Mouse (Mus musculus) liver, embryonic 14.5 days (tissue): ENCODE measurements around the gene Prkaa2. TPM values are rescaled to one million over a fixed set of nuclear protein-coding genes. Genes with fewer than 3 reads are reported as not detected.

ENCODE experiments used
- ATAC-seq: fragments of 200-750 bp; cut with Nextera tagmentation; 2 replicates; pipeline ENCODE4 v1.8.0; 2017; ENCODE audit warnings: moderate number of reproducible peaks, mild to moderate bottlenecking, moderate library complexity; ENCODE audit not compliant: insufficient read depth
- DNase-seq, 3 experiments: peaks; one replicate each; pipeline ENCODE4 v3.0.0-alpha.2; 2012 to 2013; ENCODE audit warnings: low read depth in 3 of 3, low spot score in 3 of 3
- H3K27ac ChIP-seq: fragments of 300-500 bp; sonication (generic); 2 replicates; pipeline ENCODE4 v1.5.1; 2014; ENCODE audit warnings: moderate library complexity, mild to moderate bottlenecking, control low read depth, inconsistent platforms
- H3K27me3 ChIP-seq: fragments of 300-500 bp; sonication (generic); 2 replicates; pipeline ENCODE4 v1.6.1; 2014; ENCODE audit warnings: mild to moderate bottlenecking, low read length, moderate library complexity; ENCODE audit not compliant: control insufficient read depth, insufficient read depth
- H3K36me3 ChIP-seq: fragments of 300-500 bp; sonication (generic); replicated peaks from 2 replicates; pipeline ENCODE4 v1.6.1; 2014; ENCODE audit warnings: low read depth; ENCODE audit not compliant: control insufficient read depth, insufficient read depth
- H3K4me1 ChIP-seq, 2 experiments: fragments of 200-500 bp in 1 of 2; fragments of 300-500 bp in 1 of 2; sonication (generic) in 1 of 2; replicated peaks; 2 replicates each; pipeline ENCODE4 v1.6.1; 2012 to 2014; ENCODE audit warnings: antibody characterized with exemption in 1 of 2, inconsistent platforms in 1 of 2, low read length in 1 of 2; ENCODE audit not compliant: control insufficient read depth in 2 of 2, insufficient read depth in 2 of 2
- H3K4me2 ChIP-seq: fragments of 300-500 bp; sonication (generic); 2 replicates; pipeline ENCODE4 v1.6.1; 2014; ENCODE audit warnings: low read depth, mild to moderate bottlenecking, control low read depth, moderate library complexity
- H3K4me3 ChIP-seq, 2 experiments: fragments of 200-500 bp in 1 of 2; fragments of 300-500 bp in 1 of 2; sonication (generic) in 1 of 2; 2 replicates each; pipeline ENCODE4 v1.5.1; 2012 to 2014; ENCODE audit warnings: low read depth in 2 of 2, low read length in 2 of 2, mild to moderate bottlenecking in 2 of 2, control low read depth in 1 of 2, inconsistent platforms in 1 of 2, moderate library complexity in 1 of 2; ENCODE audit not compliant: insufficient read depth in 1 of 2
- H3K9ac ChIP-seq: fragments of 300-500 bp; sonication (generic); replicated peaks from 2 replicates; pipeline ENCODE4 v1.6.1; 2014; ENCODE audit warnings: mild to moderate bottlenecking, control low read depth, moderate library complexity
- H3K9me3 ChIP-seq: fragments of 300-500 bp; sonication (generic); 2 replicates; pipeline ENCODE4 v1.6.1; 2016; ENCODE audit warnings: low read length, mixed read lengths; ENCODE audit not compliant: control insufficient read depth
- CTCF ChIP-seq: IDR thresholded peaks from 2 replicates; pipeline ENCODE4 v1.5.1; 2016; ENCODE audit warnings: antibody characterized with exemption, low read depth, control low read depth
- EP300 ChIP-seq: IDR thresholded peaks from 2 replicates; pipeline ENCODE4 v1.6.1; 2016; ENCODE audit warnings: antibody characterized with exemption, low read depth
- WGBS: fragments of 180-500 bp; shearing (Covaris S2); extraction: QIAGEN DNeasy Blood & Tissue Kit; methylation state at CpG from one replicate; pipeline ENCODE4 v1.1.7; 2014; ENCODE audit not compliant: insufficient replicate concordance; 5-methylcytosine and 5-hydroxymethylcytosine counted together
- polyA plus RNA-seq, 2 experiments: library from polyadenylated mRNA; depleted of rRNA in 1 of 2; stranded (reverse) in 1 of 2; unstranded in 1 of 2; fragments of >200 nt; fragmentation: Nextera tagmentation in 1 of 2; extraction: Ambion mirVana in 1 of 2; gene quantifications; 2 replicates each; pipeline versions ENCODE4 v1.2.1 to v1.2.3; 2012 to 2014

Gene Prkaa2
- polyA plus RNA-seq, 2 experiments = 0.17 to 0.19 TPM

GRCm38 (mm10) chr4:105093951-105094350, 15.7 kb downstream of the Prkaa2 start:
- H3K27ac ChIP-seq = no peak overlapping the region
- no peaks in the 10 kb centered on the region for H3K27me3 ChIP-seq
- H3K4me3 ChIP-seq = no peak overlapping the region
- no peak overlapping the region for H3K9ac ChIP-seq
- H3K36me3 ChIP-seq = no peaks in the 10 kb centered on the region
- TF ChIP-seq EP300 (no peak), CTCF (no peak)
- DNase-seq (no peak), ATAC-seq (no peak)
- no peaks in the 10 kb centered on the region for H3K4me1 ChIP-seq
- no peaks in the 10 kb centered on the region for H3K9me3 ChIP-seq
- 65% methylated on average over 1 of the region's 1 CpGs for WGBS
- H3K4me2 ChIP-seq = no peak overlapping the region

GRCm38 (mm10) chr4:105090417-105090816, 19.3 kb downstream of the Prkaa2 start:
- DNase-seq (no peak), ATAC-seq (no peak)
- Histone ChIP-seq H3K4me2 (no peak overlapping the region), H3K4me3 (no peak overlapping the region), H3K9me3 (no peaks in the 10 kb centered on the region), H3K27ac (no peak overlapping the region), H3K36me3 (no peaks in the 10 kb centered on the region), H3K4me1 (no peaks in the 10 kb centered on the region), H3K9ac (no peak overlapping the region), H3K27me3 (no peaks in the 10 kb centered on the region)
- WGBS = 68% methylated on average over 5 of the region's 5 CpGs
- TF ChIP-seq EP300 (no peak), CTCF (no peak)

- ATAC-seq = no peak
- H3K36me3 ChIP-seq = no peaks in the 10 kb centered on the region
- no peaks in the 10 kb centered on the region for H3K27me3 ChIP-seq
- no peak overlapping the region for H3K27ac ChIP-seq
- no peak for DNase-seq
- no peak overlapping the region for H3K9ac ChIP-seq
- H3K4me3 ChIP-seq = no peak overlapping the region
- H3K4me1 ChIP-seq = no peaks in the 10 kb centered on the region
- TF ChIP-seq EP300 (no peak), CTCF (no peak)
- no peak overlapping the region for H3K4me2 ChIP-seq
- H3K9me3 ChIP-seq = no peaks in the 10 kb centered on the region
- WGBS = 74% methylated on average over 7 of the region's 7 CpGs
These were observed 20.3 kb downstream of the Prkaa2 start for GRCm38 (mm10) chr4:105089386-105089785.

GRCm38 (mm10) chr4:105088671-105089070, 21.0 kb downstream of the Prkaa2 start:
- no peaks in the 10 kb centered on the region for H3K36me3 ChIP-seq
- ATAC-seq (no peak), DNase-seq (no peak)
- H3K27me3 ChIP-seq = no peaks in the 10 kb centered on the region
- no peak for TF ChIP-seq CTCF
- TF ChIP-seq EP300 = no peak
- H3K9me3 ChIP-seq = no peaks in the 10 kb centered on the region
- no peak overlapping the region for H3K4me2 ChIP-seq
- H3K27ac ChIP-seq = no peak overlapping the region
- H3K4me1 ChIP-seq = no peaks in the 10 kb centered on the region
- no peak overlapping the region for H3K4me3 ChIP-seq
- no peak overlapping the region for H3K9ac ChIP-seq
- 44% methylated on average over 2 of the region's 2 CpGs for WGBS

GRCm38 (mm10) chr4:105076152-105076551, 33.5 kb downstream of the Prkaa2 start:
- 70% methylated on average over 6 of the region's 6 CpGs for WGBS
- no peaks in the 10 kb centered on the region for H3K36me3 ChIP-seq
- no peak overlapping the region for H3K4me2 ChIP-seq
- H3K27ac ChIP-seq = no peak overlapping the region
- ATAC-seq (no peak), DNase-seq (no peak)
- H3K4me1 ChIP-seq = no peaks in the 10 kb centered on the region
- no peak for TF ChIP-seq EP300
- H3K9ac ChIP-seq = no peak overlapping the region
- H3K27me3 ChIP-seq = no peaks in the 10 kb centered on the region
- no peaks in the 10 kb centered on the region for H3K9me3 ChIP-seq
- no peak overlapping the region for H3K4me3 ChIP-seq
